Mouse (Mus musculus) cerebellum, adult 2 months (tissue): Measurements from ENCODE around the gene Gli1.

ENCODE experiments used
- CTCF ChIP-seq: fragments of 200-500 bp; IDR thresholded peaks from 2 replicates; pipeline ENCODE4 v1.5.1; 2011; ENCODE audit warnings: low read depth, mild to moderate bottlenecking, control low read depth, low read length, moderate library complexity, borderline replicate concordance; ENCODE audit not compliant: insufficient read depth
- POLR2A ChIP-seq: fragments of 200-500 bp; IDR thresholded peaks from 2 replicates; pipeline ENCODE4 v1.6.1; 2011; ENCODE audit warnings: low read length, control low read depth, borderline replicate concordance; ENCODE audit not compliant: insufficient read depth

GRCm38 (mm10) chr10:127323131-127323855, 18.5 kb downstream of the Gli1 start:
- no peak for TF ChIP-seq POLR2A
- no peak for TF ChIP-seq CTCF
